Mouse (Mus musculus): ENCODE measurements at regions not wholly inside any gene's neighbourhood (a gene's known extent, or its start where the extent isn't known, plus 50 kb on each side); places are given as distances from the start of the nearest gene placed in this dataset.
A peak's percentile ranks its signal among the peaks of the same experiment; 100 is the strongest.
"Not testable (repeated sequence)": the region's sequence is repeated elsewhere in the genome, so short reads cannot be mapped to it uniquely, and the experiment has no call there.

- Histone ChIP-seq H3K4me2 (replicated peaks; ENCODE audit: low read depth, low read length) (peak overlapping the region; percentile 43), H3K36me3 (ENCODE audit: control insufficient read depth, insufficient read depth, low read length) (no peaks in the 10 kb centered on the region), H3K4me3 (ENCODE audit: low read length) (peak overlapping the region; percentile 22; the same call in 1 of the 2 replicates), H3K9ac (ENCODE audit: low read depth, low read length) (no peak overlapping the region), H3K9me3 (ENCODE audit: control insufficient read depth, low read length) (no peaks in the 10 kb centered on the region), H3K27me3 (ENCODE audit: control insufficient read depth, insufficient read depth, low read length) (no peaks in the 10 kb centered on the region), H3K4me1 (ENCODE audit: control insufficient read depth, insufficient read depth, low read length) (peaks cover 3% of the 10 kb centered on the region; the same call in 1 of the 2 replicates), H3K27ac (ENCODE audit: low read depth, low read length) (no peak overlapping the region)
- ATAC-seq (ENCODE audit: low FRiP score, low TSS enrichment), result peak; percentile 48; the same call in 1 of the 2 replicates
- WGBS, result 39% methylated on average over 17 of the region's 17 CpGs
Observed at GRCm38 (mm10) chr3:130819031-130819836, 89.0 kb upstream of the Rpl34 start.

- peak overlapping the region; percentile 43 for H3K4me2 ChIP-seq (replicated peaks; ENCODE audit: low read depth, low read length)
- peak; percentile 75 for ATAC-seq (ENCODE audit: low FRiP score, low TSS enrichment)
- H3K9ac ChIP-seq (ENCODE audit: low read depth, low read length), result no peak overlapping the region
- H3K27ac ChIP-seq (ENCODE audit: low read depth, low read length), result no peak overlapping the region
- peaks cover 3% of the 10 kb centered on the region; the same call in 1 of the 2 replicates for H3K4me1 ChIP-seq (ENCODE audit: control insufficient read depth, insufficient read depth, low read length)
- peak overlapping the region; percentile 22; the same call in 1 of the 2 replicates for H3K4me3 ChIP-seq (ENCODE audit: low read length)
- H3K9me3 ChIP-seq (ENCODE audit: control insufficient read depth, low read length), result no peaks in the 10 kb centered on the region
- 6% methylated on average over 18 of the region's 18 CpGs for WGBS
- H3K36me3 ChIP-seq (ENCODE audit: control insufficient read depth, insufficient read depth, low read length), result no peaks in the 10 kb centered on the region
- no peaks in the 10 kb centered on the region for H3K27me3 ChIP-seq (ENCODE audit: control insufficient read depth, insufficient read depth, low read length)
Observed at GRCm38 (mm10) chr3:130818467-130819030, 88.4 kb upstream of the Rpl34 start.

DNA sequence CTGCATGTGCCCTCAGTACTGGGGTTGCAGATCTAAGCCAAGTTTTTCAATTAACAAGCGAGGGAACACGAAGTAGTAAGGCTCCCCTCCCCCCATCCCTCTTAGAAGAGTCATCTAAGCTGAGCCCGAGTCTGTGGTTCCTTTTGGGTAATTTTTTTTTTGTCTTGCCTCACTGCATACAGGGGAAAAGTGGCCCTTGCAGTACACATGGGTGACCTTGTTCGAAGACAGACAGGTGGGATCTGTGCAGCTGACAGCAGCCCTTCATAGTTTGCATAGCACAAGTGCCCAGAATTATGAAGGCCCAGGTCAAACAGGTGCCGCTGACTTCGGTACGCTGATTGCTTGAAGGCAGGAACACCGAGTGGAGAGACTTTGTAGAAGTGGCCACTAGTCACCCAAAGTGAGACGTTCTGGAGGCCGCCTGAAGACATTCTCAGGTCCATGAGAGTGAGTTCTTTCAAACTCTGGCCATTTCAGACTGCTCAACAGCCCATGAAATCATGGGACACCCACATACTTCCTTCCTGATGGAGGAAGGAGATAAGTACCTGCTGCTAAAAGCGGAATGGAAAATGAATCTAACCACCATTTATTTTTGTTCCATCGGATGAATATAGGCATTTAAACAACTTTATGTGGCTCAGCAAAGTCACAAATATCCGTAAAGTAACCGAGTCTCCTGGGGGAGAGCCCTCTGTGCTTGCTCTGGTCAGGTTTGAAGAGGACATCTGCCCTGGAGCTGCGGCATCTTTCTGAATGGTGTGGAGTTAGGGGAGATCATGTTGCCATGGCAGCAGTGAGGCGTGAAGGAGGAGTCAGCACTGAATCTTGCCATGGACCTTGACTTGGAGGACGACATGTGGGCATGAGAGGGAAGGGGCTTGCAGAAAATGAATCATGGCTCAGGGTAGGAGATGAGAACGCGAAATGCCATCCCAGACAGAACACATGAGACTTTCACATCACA lies 79.8 kb upstream of the Rpl34 start:
- H3K4me1 ChIP-seq (ENCODE audit: control insufficient read depth, insufficient read depth, low read length), result peaks cover 7% of the 10 kb centered on the region
- no peak overlapping the region for H3K9ac ChIP-seq (ENCODE audit: low read depth, low read length)
- no peaks in the 10 kb centered on the region for H3K9me3 ChIP-seq (ENCODE audit: control insufficient read depth, low read length)
- no peak overlapping the region for H3K4me3 ChIP-seq (ENCODE audit: low read length)
- H3K36me3 ChIP-seq (ENCODE audit: control insufficient read depth, insufficient read depth, low read length), result no peaks in the 10 kb centered on the region
- no peak overlapping the region for H3K4me2 ChIP-seq (replicated peaks; ENCODE audit: low read depth, low read length)
- peak; percentile 69 for ATAC-seq (ENCODE audit: low FRiP score, low TSS enrichment)
- H3K27me3 ChIP-seq (ENCODE audit: control insufficient read depth, insufficient read depth, low read length), result no peaks in the 10 kb centered on the region
- H3K27ac ChIP-seq (ENCODE audit: low read depth, low read length), result no peak overlapping the region
- WGBS, result 48% methylated on average over 19 of the region's 19 CpGs

- Histone ChIP-seq H3K4me2 (replicated peaks; ENCODE audit: low read depth, low read length) (no peak overlapping the region), H3K36me3 (ENCODE audit: control insufficient read depth, insufficient read depth, low read length) (no peaks in the 10 kb centered on the region), H3K4me1 (ENCODE audit: control insufficient read depth, insufficient read depth, low read length) (peaks cover 23% of the 10 kb centered on the region), H3K4me3 (ENCODE audit: low read length) (no peak overlapping the region), H3K27me3 (ENCODE audit: control insufficient read depth, insufficient read depth, low read length) (no peaks in the 10 kb centered on the region), H3K27ac (ENCODE audit: low read depth, low read length) (no peak overlapping the region), H3K9me3 (ENCODE audit: control insufficient read depth, low read length) (no peaks in the 10 kb centered on the region), H3K9ac (ENCODE audit: low read depth, low read length) (no peak overlapping the region)
- ATAC-seq (ENCODE audit: low FRiP score, low TSS enrichment), result no peak
- 67% methylated on average over 3 of the region's 3 CpGs for WGBS
Observed at GRCm38 (mm10) chr3:130805345-130805744, 75.1 kb upstream of the Rpl34 start.

GRCm38 (mm10) chr3:130804327-130804662 lies 74.1 kb upstream of the Rpl34 start:
- H3K4me2 ChIP-seq (replicated peaks; ENCODE audit: low read depth, low read length), result no peak overlapping the region; the same call in 1 of the 2 replicates
- no peak overlapping the region for H3K4me3 ChIP-seq (ENCODE audit: low read length)
- H3K9me3 ChIP-seq (ENCODE audit: control insufficient read depth, low read length), result no peaks in the 10 kb centered on the region
- ATAC-seq (ENCODE audit: low FRiP score, low TSS enrichment), result 0 out of 2 replicates have a peak, but pooled peaks have one; percentile 46
- H3K9ac ChIP-seq (ENCODE audit: low read depth, low read length), result no peak overlapping the region
- H3K27me3 ChIP-seq (ENCODE audit: control insufficient read depth, insufficient read depth, low read length), result 0 out of 2 replicates have a peak, but pooled peaks cover 2% of the 10 kb centered on the region
- peak overlapping the region; percentile 51; the same call in 1 of the 2 replicates for H3K27ac ChIP-seq (ENCODE audit: low read depth, low read length)
- 35% methylated on average over 6 of the region's 6 CpGs for WGBS
- peaks cover 16% of the 10 kb centered on the region; the same call in 1 of the 2 replicates for H3K4me1 ChIP-seq (ENCODE audit: control insufficient read depth, insufficient read depth, low read length)
- H3K36me3 ChIP-seq (ENCODE audit: control insufficient read depth, insufficient read depth, low read length), result no peaks in the 10 kb centered on the region

GRCm38 (mm10) chr3:130803591-130804326 lies 73.6 kb upstream of the Rpl34 start:
- Histone ChIP-seq H3K9ac (ENCODE audit: low read depth, low read length) (no peak overlapping the region), H3K27me3 (ENCODE audit: control insufficient read depth, insufficient read depth, low read length) (0 out of 2 replicates have a peak, but pooled peaks cover 2% of the 10 kb centered on the region), H3K9me3 (ENCODE audit: control insufficient read depth, low read length) (no peaks in the 10 kb centered on the region), H3K36me3 (ENCODE audit: control insufficient read depth, insufficient read depth, low read length) (no peaks in the 10 kb centered on the region), H3K4me1 (ENCODE audit: control insufficient read depth, insufficient read depth, low read length) (peaks cover 16% of the 10 kb centered on the region; the same call in 1 of the 2 replicates), H3K4me3 (ENCODE audit: low read length) (peak overlapping the region; percentile 7; the same call in 1 of the 2 replicates), H3K27ac (ENCODE audit: low read depth, low read length) (peak overlapping the region; percentile 51; the same call in 1 of the 2 replicates), H3K4me2 (replicated peaks; ENCODE audit: low read depth, low read length) (peak overlapping the region; percentile 22)
- WGBS, result 11% methylated on average over 12 of the region's 12 CpGs
- peak; percentile 75; the same call in 1 of the 2 replicates for ATAC-seq (ENCODE audit: low FRiP score, low TSS enrichment)

GRCm38 (mm10) chr3:130800016-130800415 lies 69.8 kb upstream of the Rpl34 start:
- Histone ChIP-seq H3K27ac (ENCODE audit: low read depth, low read length) (no peak overlapping the region), H3K9ac (ENCODE audit: low read depth, low read length) (no peak overlapping the region), H3K36me3 (ENCODE audit: control insufficient read depth, insufficient read depth, low read length) (no peaks in the 10 kb centered on the region), H3K9me3 (ENCODE audit: control insufficient read depth, low read length) (no peaks in the 10 kb centered on the region), H3K27me3 (ENCODE audit: control insufficient read depth, insufficient read depth, low read length) (0 out of 2 replicates have a peak, but pooled peaks cover 2% of the 10 kb centered on the region), H3K4me1 (ENCODE audit: control insufficient read depth, insufficient read depth, low read length) (peaks cover 16% of the 10 kb centered on the region; the same call in 1 of the 2 replicates), H3K4me3 (ENCODE audit: low read length) (no peak overlapping the region), H3K4me2 (replicated peaks; ENCODE audit: low read depth, low read length) (no peak overlapping the region)
- ATAC-seq (ENCODE audit: low FRiP score, low TSS enrichment), result no peak
- 71% methylated on average over 2 of the region's 2 CpGs for WGBS

DNA sequence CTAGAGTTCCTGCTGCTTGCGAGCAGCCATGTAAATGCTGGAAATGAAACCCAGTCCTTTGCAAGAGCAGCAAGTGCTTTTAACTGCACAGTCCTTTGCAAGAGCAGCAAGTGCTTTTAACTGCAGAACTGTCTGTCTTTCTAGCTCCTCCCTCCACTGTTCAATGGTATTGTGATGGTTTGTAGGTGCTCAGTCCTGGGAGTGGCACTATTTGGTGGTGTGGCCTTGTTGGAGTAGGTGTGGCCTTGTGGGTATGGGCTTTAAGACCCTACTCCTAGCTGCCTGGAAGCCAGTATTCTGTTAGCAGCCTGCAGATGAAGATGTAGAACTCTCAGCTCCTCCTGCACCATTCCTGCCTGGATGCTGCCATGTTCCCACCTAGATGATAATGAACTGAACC lies 67.8 kb upstream of the Rpl34 start:
- H3K36me3 ChIP-seq (ENCODE audit: control insufficient read depth, insufficient read depth, low read length); ATAC-seq (ENCODE audit: low FRiP score, low TSS enrichment); H3K4me3 ChIP-seq (ENCODE audit: low read length); H3K9ac ChIP-seq (ENCODE audit: low read depth, low read length); H3K9me3 ChIP-seq (ENCODE audit: control insufficient read depth, low read length); H3K4me1 ChIP-seq (ENCODE audit: control insufficient read depth, insufficient read depth, low read length); H3K4me2 ChIP-seq (replicated peaks; ENCODE audit: low read depth, low read length); H3K27ac ChIP-seq (ENCODE audit: low read depth, low read length); H3K27me3 ChIP-seq (ENCODE audit: control insufficient read depth, insufficient read depth, low read length): not testable (repeated sequence)
- 100% methylated on average over 1 of the region's 1 CpGs for WGBS

Data from kidney, embryonic 14.5 days (tissue).